Mouse (Mus musculus): ENCODE results near the gene Lonp2. TPM values are rescaled to one million over a fixed set of nuclear protein-coding genes. Genes with fewer than 3 reads are reported as not detected.

The Lonp2 gene
- polyA plus RNA-seq, 1 experiment from 2014 or later: 76.8 TPM

GRCm38 (mm10) chr8:86604676-86605075, 19.2 kb upstream of the Lonp2 start:
- 85% methylated on average over 3 of the region's 3 CpGs for whole genome bisulfite sequencing
- DNase-seq (ENCODE audit: low spot score, missing footprints) (no peak), ATAC-seq (ENCODE audit: low FRiP score) (no peak)

GRCm38 (mm10) chr8:86613798-86614197, 10.0 kb upstream of the Lonp2 start:
- no peak overlapping the region for H3K4me3 ChIP-seq (ENCODE audit: low read depth, low read length)
- no peak overlapping the region for H3K27ac ChIP-seq (ENCODE audit: low read depth, low read length)
- no peaks in the 10 kb centered on the region for H3K36me3 ChIP-seq (ENCODE audit: control insufficient read depth, insufficient read depth, low read length)
- WGBS: 81% methylated on average over 2 of the region's 2 CpGs
- no peak for ATAC-seq (ENCODE audit: low FRiP score)
- no peak overlapping the region for H3K4me2 ChIP-seq
- DNase-seq (ENCODE audit: low spot score, missing footprints): no peak
- no peak overlapping the region for H3K9ac ChIP-seq (ENCODE audit: low read length)
- H3K27me3 ChIP-seq (ENCODE audit: control insufficient read depth, insufficient read depth, low read length): no peaks in the 10 kb centered on the region
- H3K4me1 ChIP-seq (ENCODE audit: control insufficient read depth, insufficient read depth, low read length): no peaks in the 10 kb centered on the region
- H3K9me3 ChIP-seq (ENCODE audit: control insufficient read depth, low read length): no peaks in the 10 kb centered on the region

More at GRCm38 (mm10) chr8:86604676-86605075, 19.2 kb upstream of the Lonp2 start:
- H3K36me3 ChIP-seq (ENCODE audit: control insufficient read depth, insufficient read depth, low read length): no peaks in the 10 kb centered on the region
- no peak overlapping the region for H3K9ac ChIP-seq (ENCODE audit: low read length)
- no peaks in the 10 kb centered on the region for H3K9me3 ChIP-seq (ENCODE audit: control insufficient read depth, low read length)
- H3K4me2 ChIP-seq: no peak overlapping the region
- no peaks in the 10 kb centered on the region for H3K4me1 ChIP-seq (ENCODE audit: control insufficient read depth, insufficient read depth, low read length)
- H3K27me3 ChIP-seq (ENCODE audit: control insufficient read depth, insufficient read depth, low read length): no peaks in the 10 kb centered on the region
- H3K27ac ChIP-seq (ENCODE audit: low read depth, low read length): no peak overlapping the region
- no peak overlapping the region for H3K4me3 ChIP-seq (ENCODE audit: low read depth, low read length)

- H3K9me3 ChIP-seq (ENCODE audit: control insufficient read depth, low read length): no peaks in the 10 kb centered on the region
- H3K4me1 ChIP-seq (ENCODE audit: control insufficient read depth, insufficient read depth, low read length): no peaks in the 10 kb centered on the region
- DNase-seq (ENCODE audit: low spot score, missing footprints): no peak
- no peaks in the 10 kb centered on the region for H3K27me3 ChIP-seq (ENCODE audit: control insufficient read depth, insufficient read depth, low read length)
- no peaks in the 10 kb centered on the region for H3K36me3 ChIP-seq (ENCODE audit: control insufficient read depth, insufficient read depth, low read length)
- WGBS: 90% methylated on average over 6 of the region's 6 CpGs
- no peak for ATAC-seq (ENCODE audit: low FRiP score)
- no peak overlapping the region for H3K4me3 ChIP-seq (ENCODE audit: low read depth, low read length)
- H3K27ac ChIP-seq (ENCODE audit: low read depth, low read length): no peak overlapping the region
- H3K4me2 ChIP-seq: no peak overlapping the region
- H3K9ac ChIP-seq (ENCODE audit: low read length): no peak overlapping the region
These were observed 8.6 kb upstream of the Lonp2 start for GRCm38 (mm10) chr8:86615095-86615769.

GRCm38 (mm10) chr8:86617759-86618387, 6.0 kb upstream of the Lonp2 start:
- no peaks in the 10 kb centered on the region for H3K4me1 ChIP-seq (ENCODE audit: control insufficient read depth, insufficient read depth, low read length)
- H3K9me3 ChIP-seq (ENCODE audit: control insufficient read depth, low read length): no peaks in the 10 kb centered on the region
- no peak for ATAC-seq (ENCODE audit: low FRiP score)
- no peak overlapping the region for H3K27ac ChIP-seq (ENCODE audit: low read depth, low read length)
- 81% methylated on average over 7 of the region's 7 CpGs for WGBS
- H3K36me3 ChIP-seq (ENCODE audit: control insufficient read depth, insufficient read depth, low read length): no peaks in the 10 kb centered on the region
- no peak overlapping the region for H3K4me2 ChIP-seq
- H3K9ac ChIP-seq (ENCODE audit: low read length): no peak overlapping the region
- DNase-seq (ENCODE audit: low spot score, missing footprints): no peak
- H3K4me3 ChIP-seq (ENCODE audit: low read depth, low read length): no peak overlapping the region
- no peaks in the 10 kb centered on the region for H3K27me3 ChIP-seq (ENCODE audit: control insufficient read depth, insufficient read depth, low read length)

- ATAC-seq (ENCODE audit: low FRiP score) (no peak), DNase-seq (ENCODE audit: low spot score, missing footprints) (no peak)
- 3% methylated on average over 14 of the region's 14 CpGs for WGBS
- Histone ChIP-seq H3K27ac (ENCODE audit: low read depth, low read length) (peak overlapping the region; percentile 51; the same call in 1 of the 2 replicates), H3K4me1 (ENCODE audit: control insufficient read depth, insufficient read depth, low read length) (peaks cover 10% of the 10 kb centered on the region), H3K36me3 (ENCODE audit: control insufficient read depth, insufficient read depth, low read length) (no peaks in the 10 kb centered on the region), H3K9me3 (ENCODE audit: control insufficient read depth, low read length) (no peaks in the 10 kb centered on the region), H3K4me3 (ENCODE audit: low read depth, low read length) (peak overlapping the region; percentile 84), H3K27me3 (ENCODE audit: control insufficient read depth, insufficient read depth, low read length) (no peaks in the 10 kb centered on the region), H3K4me2 (peak overlapping the region; percentile 56), H3K9ac (ENCODE audit: low read length) (peak overlapping the region; percentile 71; the same call in 1 of the 2 replicates)
These were observed 312 bp upstream of the Lonp2 start for GRCm38 (mm10) chr8:86623551-86623910.

- peaks cover 10% of the 10 kb centered on the region for H3K4me1 ChIP-seq (ENCODE audit: control insufficient read depth, insufficient read depth, low read length)
- peak overlapping the region; percentile 85 for H3K4me2 ChIP-seq
- H3K27ac ChIP-seq (ENCODE audit: low read depth, low read length): no peak overlapping the region
- ATAC-seq (ENCODE audit: low FRiP score): no peak
- peak overlapping the region; percentile 84 for H3K4me3 ChIP-seq (ENCODE audit: low read depth, low read length)
- WGBS: 62% methylated on average over 7 of the region's 7 CpGs
- DNase-seq (ENCODE audit: low spot score, missing footprints): no peak
- no peaks in the 10 kb centered on the region for H3K36me3 ChIP-seq (ENCODE audit: control insufficient read depth, insufficient read depth, low read length)
- no peaks in the 10 kb centered on the region for H3K27me3 ChIP-seq (ENCODE audit: control insufficient read depth, insufficient read depth, low read length)
- H3K9me3 ChIP-seq (ENCODE audit: control insufficient read depth, low read length): no peaks in the 10 kb centered on the region
- peak overlapping the region; percentile 60 for H3K9ac ChIP-seq (ENCODE audit: low read length)
These were observed 1.1 kb downstream of the Lonp2 start for GRCm38 (mm10) chr8:86624915-86625314.

GRCm38 (mm10) chr8:86630212-86630611, 6.4 kb downstream of the Lonp2 start:
- Histone ChIP-seq H3K27ac (ENCODE audit: low read depth, low read length) (no peak overlapping the region), H3K9ac (ENCODE audit: low read length) (no peak overlapping the region), H3K4me3 (ENCODE audit: low read depth, low read length) (no peak overlapping the region), H3K4me2 (no peak overlapping the region), H3K36me3 (ENCODE audit: control insufficient read depth, insufficient read depth, low read length) (no peaks in the 10 kb centered on the region), H3K9me3 (ENCODE audit: control insufficient read depth, low read length) (no peaks in the 10 kb centered on the region), H3K4me1 (ENCODE audit: control insufficient read depth, insufficient read depth, low read length) (peaks cover 4% of the 10 kb centered on the region), H3K27me3 (ENCODE audit: control insufficient read depth, insufficient read depth, low read length) (no peaks in the 10 kb centered on the region)
- DNase-seq (ENCODE audit: low spot score, missing footprints) (no peak), ATAC-seq (ENCODE audit: low FRiP score) (no peak)
- WGBS: 91% methylated on average over 5 of the region's 5 CpGs

GRCm38 (mm10) chr8:86631395-86631794, 7.6 kb downstream of the Lonp2 start:
- DNase-seq (ENCODE audit: low spot score, missing footprints) (no peak), ATAC-seq (ENCODE audit: low FRiP score) (no peak)
- H3K27ac ChIP-seq (ENCODE audit: low read depth, low read length): no peak overlapping the region
- 94% methylated on average over 4 of the region's 4 CpGs for WGBS
- H3K9ac ChIP-seq (ENCODE audit: low read length): no peak overlapping the region
- H3K9me3 ChIP-seq (ENCODE audit: control insufficient read depth, low read length): no peaks in the 10 kb centered on the region
- peaks cover 4% of the 10 kb centered on the region; the same call in 1 of the 2 replicates for H3K36me3 ChIP-seq (ENCODE audit: control insufficient read depth, insufficient read depth, low read length)
- no peak overlapping the region for H3K4me2 ChIP-seq
- no peak overlapping the region for H3K4me3 ChIP-seq (ENCODE audit: low read depth, low read length)
- no peaks in the 10 kb centered on the region for H3K27me3 ChIP-seq (ENCODE audit: control insufficient read depth, insufficient read depth, low read length)
- H3K4me1 ChIP-seq (ENCODE audit: control insufficient read depth, insufficient read depth, low read length): no peaks in the 10 kb centered on the region

- WGBS: 86% methylated on average over 4 of the region's 4 CpGs
- Histone ChIP-seq H3K36me3 (ENCODE audit: control insufficient read depth, insufficient read depth, low read length) (peaks cover 4% of the 10 kb centered on the region; the same call in 1 of the 2 replicates), H3K9ac (ENCODE audit: low read length) (no peak overlapping the region), H3K4me3 (ENCODE audit: low read depth, low read length) (no peak overlapping the region), H3K27ac (ENCODE audit: low read depth, low read length) (no peak overlapping the region), H3K4me1 (ENCODE audit: control insufficient read depth, insufficient read depth, low read length) (no peaks in the 10 kb centered on the region), H3K9me3 (ENCODE audit: control insufficient read depth, low read length) (no peaks in the 10 kb centered on the region), H3K27me3 (ENCODE audit: control insufficient read depth, insufficient read depth, low read length) (no peaks in the 10 kb centered on the region), H3K4me2 (no peak overlapping the region)
- DNase-seq (ENCODE audit: low spot score, missing footprints): no peak
- no peak for ATAC-seq (ENCODE audit: low FRiP score)
These were observed 14.0 kb downstream of the Lonp2 start for GRCm38 (mm10) chr8:86637826-86638225.
